10 mouse cellular contexts compared by ENCODE assay signal in genomic region chrX:141363331-141363730, GRCm38 (mm10).
A peak's percentile ranks its signal among the peaks of the same experiment; 100 is the strongest.
DNase-seq lines count a peak whose midpoint lies in the region; TF ChIP-seq lines count a peak whose summit lies in the region.
"Had no signal": no experiment of that assay in that cellular context is flagged by ENCODE, and none has a peak within 500 bp of the region (broad histone marks: within the 10 kb centered on the region; RNA-seq: fewer than 3 reads in every experiment).

No protein-coding gene starts in this region.

- H3K27ac ChIP-seq in cerebellum, adult 2 months (ENCODE audit: insufficient read depth, low read length), result no peak overlapping the region
- H3K27ac ChIP-seq: forebrain, embryonic 15.5 days; heart, embryonic 13.5 days; limb, embryonic 13.5 days had no signal

- intact Hi-C loops in heart, postnatal 10 days (cut with DNase I), result no loop called here

- no peaks in the 10 kb centered on the region for H3K4me1 ChIP-seq in lung, adult 2 months (ENCODE audit: control insufficient read depth, insufficient read depth, low read length)
- H3K4me1 ChIP-seq in cerebellum, adult 2 months (ENCODE audit: control insufficient read depth, insufficient read depth, low read length), result no peaks in the 10 kb centered on the region
- H3K4me1 ChIP-seq: forebrain, embryonic 15.5 days; heart, embryonic 13.5 days; limb, embryonic 13.5 days had no signal

- no peak for TF ChIP-seq POLR2A in lung, adult 2 months (IDR thresholded peaks at IDR 0.05; ENCODE audit: borderline replicate concordance, extremely low read depth, low read depth, low read length)
- TF ChIP-seq POLR2A in cerebellum, adult 2 months (IDR thresholded peaks at IDR 0.05; ENCODE audit: borderline replicate concordance, insufficient read depth, low read length), result no peak

- peak; percentile 8 to 22 for DNase-seq in lung, adult 18-20 months
- no peak for DNase-seq in lung, adult 2 months
- peak; percentile 15 for DNase-seq in adrenal gland, postnatal 25 days
- DNase-seq in heart, postnatal 10 days, result peak; percentile 37 to 39
- no peak for DNase-seq in ovary, postnatal 14 days (ENCODE audit: low spot score)
- no peak for DNase-seq in cerebellum, adult 2 months
- DNase-seq in cerebellum, postnatal 4 days (ENCODE audit: low spot score in 2 of 2), result no peak

- TF ChIP-seq CTCF in lung, adult 2 months (IDR thresholded peaks at IDR 0.05; ENCODE audit: insufficient read depth, low read length), result no peak
- no peak for TF ChIP-seq CTCF in cerebellum, adult 2 months (IDR thresholded peaks at IDR 0.05; ENCODE audit: borderline replicate concordance, insufficient read depth, low read depth, low read length)

- no peak overlapping the region for H3K4me3 ChIP-seq in lung, adult 2 months (replicated peaks; ENCODE audit: extremely low read depth, low read depth, low read length)
- H3K4me3 ChIP-seq in cerebellum, adult 2 months (replicated peaks; ENCODE audit: insufficient read depth, low read depth, low read length), result no peak overlapping the region
- H3K4me3 ChIP-seq: forebrain, embryonic 15.5 days; heart, embryonic 13.5 days; limb, embryonic 13.5 days had no signal

- H3K27me3 ChIP-seq in cerebellum, adult 2 months (ENCODE audit: control insufficient read depth, insufficient read depth, low read length), result no peaks in the 10 kb centered on the region
- H3K27me3 ChIP-seq: forebrain, embryonic 15.5 days; heart, embryonic 13.5 days had no signal

Comparison
In these comparisons a context has a peak if more than half of its experiments do, and no peak if none do; other contexts are left out.
1. DNase-seq: peak in lung, adult 18-20 months (2 of 2), adrenal gland, postnatal 25 days (single experiment) and heart, postnatal 10 days (2 of 2); none in lung, adult 2 months (single experiment), ovary, postnatal 14 days (single experiment), cerebellum, adult 2 months (0 of 2) and cerebellum, postnatal 4 days (0 of 2).